Mouse (Mus musculus) heart, postnatal 36 days (tissue): Measurements from ENCODE around the gene Zbtb16. TPM values are rescaled to one million over a fixed set of nuclear protein-coding genes. Genes with fewer than 3 reads are reported as not detected.

Experiments
- DNase-seq, 2 experiments: peaks; one replicate each; pipeline ENCODE4 v3.0.0; 2021 to 2022
- intact Hi-C: fragments of 180-260 bp; cut with DNase I; formaldehyde crosslinking; loops from one replicate; pipeline ENCODE4 v1.15.1; 2025
- total RNA-seq, 2 experiments: library from RNA; stranded (reverse); gene quantifications; 2 replicates each; pipeline ENCODE4 v1.2.3; 2021

Zbtb16 gene
- total RNA-seq, 2 experiments from 2014 or later = 118 to 222 TPM

DNA sequence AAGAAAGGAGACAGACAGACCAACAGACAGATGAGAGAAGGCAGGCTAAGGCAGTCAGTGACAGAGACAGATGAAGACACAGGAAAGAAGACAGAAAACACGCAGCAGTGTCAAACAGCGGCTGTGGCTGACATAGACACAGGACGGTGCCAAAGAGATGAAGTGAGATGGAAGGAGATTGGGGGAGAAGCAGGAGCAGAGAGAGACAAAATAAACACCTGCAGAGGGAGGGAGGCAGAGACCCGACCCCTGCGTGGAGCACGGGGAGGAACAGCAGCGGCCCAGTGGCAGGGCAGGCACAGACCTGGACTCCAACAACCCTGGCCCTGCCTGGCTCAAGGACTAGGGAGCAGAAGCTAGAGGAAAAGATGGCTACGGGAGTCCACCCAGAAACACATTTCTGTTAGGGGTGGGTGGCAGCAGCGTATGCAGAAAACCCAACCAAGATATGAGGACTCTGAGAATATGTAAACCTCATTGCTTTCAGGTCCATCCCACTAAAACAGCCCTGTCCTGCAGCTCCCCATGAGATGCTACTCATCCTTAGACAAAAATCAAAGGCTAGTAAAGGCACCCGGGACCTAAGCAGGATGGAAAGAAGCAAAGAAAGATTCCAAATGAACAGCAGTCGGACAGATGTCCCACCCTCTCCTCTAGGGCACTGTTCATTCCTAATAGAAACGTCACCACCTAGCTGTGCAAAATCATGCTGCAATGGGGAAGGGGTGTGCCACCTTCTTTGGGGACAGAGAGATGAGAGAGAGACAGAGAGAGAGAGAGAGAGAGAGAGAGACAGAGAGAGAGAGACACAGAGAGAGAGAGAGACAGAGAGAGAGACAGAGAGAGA is 100.3 kb downstream of the Zbtb16 start:
- DNase-seq = peak in 1 of 2 experiments; percentile 39
- intact Hi-C loops = loop anchor here (2.0 kb wide), 1 partner anchor 25 kb away; no protein-coding TSS in a partner anchor

DNA sequence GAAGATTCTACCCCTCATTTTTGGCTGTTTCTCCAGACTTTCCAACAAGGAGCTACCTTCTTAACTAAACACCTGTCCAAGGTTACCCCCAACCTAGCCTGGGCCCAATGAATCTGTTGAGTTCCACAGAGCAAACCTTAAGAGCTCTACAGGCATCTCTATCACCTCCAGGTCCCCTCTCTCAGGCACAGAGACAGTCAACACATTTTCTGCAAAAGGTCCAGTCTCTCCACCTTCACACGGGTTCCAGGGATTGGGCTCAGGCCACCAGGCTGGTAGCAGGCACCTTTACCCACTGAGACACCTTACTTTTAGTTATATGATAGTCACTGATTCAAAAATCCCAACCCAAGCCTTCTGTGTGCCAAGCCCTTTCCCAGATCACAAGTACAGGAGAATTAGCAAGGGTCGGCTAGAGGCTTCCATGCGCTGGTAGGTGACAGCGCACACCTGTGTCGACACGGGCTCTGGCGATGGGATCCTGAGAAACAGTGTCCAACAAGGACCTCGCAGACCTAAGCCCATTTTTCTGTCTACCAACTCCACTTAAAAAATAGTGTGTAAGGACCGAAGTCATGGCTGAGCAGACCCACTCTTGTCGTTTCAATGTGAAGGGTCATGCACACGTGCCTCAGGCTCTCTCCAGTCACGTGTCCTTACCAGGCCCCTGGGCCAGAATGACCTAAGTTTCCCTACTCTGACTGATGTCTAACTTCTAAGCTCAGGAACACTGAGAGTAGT is 101.1 kb downstream of the Zbtb16 start:
- intact Hi-C loops = no loop called here
- no peak for DNase-seq

DNA sequence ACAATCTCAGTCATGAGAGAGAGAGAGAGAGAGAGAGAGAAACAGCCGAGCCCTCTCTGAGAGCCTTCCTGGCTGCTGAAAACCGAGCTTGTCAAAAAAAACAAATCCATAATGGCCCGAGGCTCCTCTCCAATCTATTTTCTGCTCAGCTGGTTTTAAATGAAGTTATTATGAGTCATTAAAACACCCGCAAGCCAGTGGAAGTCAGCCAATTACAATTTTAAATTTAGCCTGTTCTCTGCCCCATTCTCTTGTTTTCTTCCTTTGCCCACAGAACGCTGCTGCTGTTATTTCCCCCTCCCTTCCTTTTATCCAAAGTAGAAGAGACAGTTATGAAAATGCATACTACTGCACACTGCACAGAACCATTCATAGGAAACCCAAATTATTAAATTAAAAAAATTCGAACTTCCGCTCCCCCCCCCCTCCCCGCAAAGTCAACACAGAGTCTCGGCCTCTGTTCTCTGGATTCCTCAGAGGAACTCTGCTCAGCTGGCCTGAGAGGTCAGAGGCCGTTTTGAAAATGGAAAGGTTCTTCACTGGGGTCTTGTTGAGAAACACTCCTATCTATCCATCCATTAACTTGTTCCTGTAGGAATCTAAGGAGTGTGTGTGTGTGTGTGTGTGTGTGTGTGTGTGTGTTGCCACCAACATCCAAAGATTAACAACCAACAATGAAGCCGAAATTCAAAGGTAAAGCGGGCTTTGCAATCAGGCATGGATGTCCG is 102.0 kb downstream of the Zbtb16 start:
- DNase-seq = no peak
- intact Hi-C loops = no loop called here

DNA sequence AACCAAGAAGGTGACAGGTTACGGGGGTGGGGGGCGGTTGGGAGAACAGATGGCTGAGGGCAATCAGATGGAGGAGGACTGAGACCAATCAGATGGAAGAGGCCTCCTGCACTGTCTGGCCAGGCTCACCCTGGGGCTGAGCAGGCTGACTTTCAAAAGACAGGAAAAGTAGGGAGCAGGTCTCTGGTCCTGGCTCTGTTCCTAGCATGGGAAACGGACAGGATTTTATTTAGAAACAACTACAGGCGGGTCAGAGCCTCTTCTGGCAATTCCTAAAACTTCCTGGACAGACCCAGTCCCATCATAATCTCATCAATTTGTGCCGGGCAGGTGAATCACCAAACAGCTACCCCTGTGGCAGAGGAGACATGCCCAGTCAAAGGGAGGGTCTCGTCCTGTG is 102.9 kb downstream of the Zbtb16 start:
- peak in 1 of 2 experiments; percentile 63 for DNase-seq
- intact Hi-C loops = no loop called here

DNA sequence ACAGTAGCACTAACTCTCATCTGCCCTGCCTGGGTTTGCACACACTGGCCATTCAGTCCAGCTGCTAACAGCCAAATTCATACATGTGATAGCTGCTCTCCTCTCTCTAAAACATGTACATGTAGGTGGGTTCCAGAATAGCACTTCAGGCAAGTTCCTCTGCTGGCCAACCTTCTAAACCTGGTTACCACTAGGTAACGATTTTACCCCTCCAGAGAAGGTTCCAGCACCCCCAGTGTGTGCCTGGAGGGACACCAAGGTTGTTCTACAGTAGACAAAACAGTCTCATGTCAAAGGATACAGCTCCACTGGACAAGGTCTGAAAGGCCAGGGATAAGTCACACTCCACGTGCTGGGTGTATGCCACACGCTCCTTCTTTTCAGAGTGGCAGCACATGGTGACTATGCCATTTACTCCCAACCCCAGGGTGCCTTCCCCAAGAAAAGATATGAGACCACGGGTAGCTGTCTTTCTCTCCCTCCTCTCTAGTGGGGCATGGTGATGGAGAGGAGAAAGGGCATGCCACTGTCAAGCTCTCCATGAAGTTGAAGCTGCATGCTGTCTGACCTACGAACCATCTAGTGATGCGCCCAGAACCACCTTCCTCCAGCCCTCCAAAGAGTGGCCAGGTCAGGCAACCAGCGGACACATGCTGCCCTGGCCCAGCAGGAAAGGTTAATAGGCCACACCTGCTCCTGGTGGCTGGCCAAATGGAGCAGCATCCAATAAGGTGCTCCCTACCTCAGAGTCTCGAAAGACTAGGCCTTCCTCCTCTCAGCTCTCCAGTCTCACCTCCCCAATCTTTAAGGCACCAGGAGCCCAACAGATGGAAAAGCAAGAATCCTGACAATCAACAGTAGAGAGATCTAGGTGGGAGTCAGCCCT is 104.1 kb downstream of the Zbtb16 start:
- no peak for DNase-seq
- intact Hi-C loops = no loop called here

DNA sequence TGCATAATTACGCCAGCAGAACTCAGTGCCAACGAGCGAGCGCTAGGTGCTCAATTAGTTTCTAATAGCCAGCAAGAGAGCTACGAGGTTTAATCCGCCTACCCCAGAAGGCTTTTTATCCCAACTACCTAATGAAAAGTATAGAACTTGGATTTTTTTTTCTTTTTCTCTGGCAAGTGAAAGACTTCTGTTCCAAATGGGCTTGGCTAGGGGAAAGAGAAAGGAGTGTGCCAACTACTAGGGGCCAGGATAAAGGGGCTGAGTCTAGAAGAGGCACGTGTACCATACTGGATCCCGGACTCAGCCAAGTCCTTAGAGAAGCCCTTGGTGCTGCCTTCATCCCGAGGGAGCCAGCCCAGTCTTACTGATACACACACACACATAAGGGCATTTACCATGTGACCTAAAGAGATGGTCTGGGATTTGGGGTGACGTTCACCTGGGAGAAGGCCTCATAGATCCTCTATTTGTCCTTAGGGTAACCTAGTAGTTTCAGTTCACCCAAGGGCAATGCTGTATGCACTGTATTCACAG is 105.5 kb downstream of the Zbtb16 start:
- no peak for DNase-seq
- intact Hi-C loops = no loop called here

DNA sequence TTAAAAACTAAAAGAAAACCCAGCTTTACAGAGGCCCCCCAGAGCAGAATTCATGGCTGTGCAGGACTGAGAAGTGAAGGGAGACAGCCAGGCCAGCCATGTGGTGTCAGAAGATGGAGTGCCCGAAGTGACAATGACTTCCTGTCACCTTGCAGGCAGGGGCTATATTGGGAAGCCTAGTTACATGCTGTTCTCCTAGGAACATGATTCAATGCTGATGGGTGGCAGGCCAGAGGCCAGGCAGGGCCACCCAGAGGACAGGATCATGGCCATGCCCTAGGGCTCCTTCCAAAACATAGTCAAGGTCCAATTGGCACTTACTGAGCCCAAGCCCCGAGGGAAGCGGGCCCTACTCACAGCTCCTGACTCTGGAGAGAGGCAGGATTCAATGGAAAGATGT is 106.6 kb downstream of the Zbtb16 start:
- DNase-seq = peak in 1 of 2 experiments; percentile 70
- intact Hi-C loops = no loop called here

DNA sequence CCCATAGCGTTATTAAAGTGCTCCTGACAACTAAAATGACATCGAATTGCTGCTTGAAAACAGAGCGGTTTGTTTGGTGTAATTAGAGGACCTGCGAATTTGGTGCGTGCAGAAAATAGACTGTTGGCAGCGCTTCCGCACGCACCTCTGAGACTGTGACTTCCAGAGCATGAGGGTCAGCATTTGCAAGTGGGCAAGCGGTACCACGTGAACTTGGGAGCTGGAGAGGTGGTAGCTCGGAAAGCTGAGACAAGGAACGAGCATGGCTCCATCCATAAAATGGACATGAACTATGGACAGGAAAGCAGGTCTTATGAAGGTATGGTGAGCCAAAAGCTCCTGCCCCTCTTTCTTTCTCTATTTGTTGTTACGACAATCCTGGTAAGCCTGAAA is 107.3 kb downstream of the Zbtb16 start:
- intact Hi-C loops = no loop called here
- no peak for DNase-seq

DNA sequence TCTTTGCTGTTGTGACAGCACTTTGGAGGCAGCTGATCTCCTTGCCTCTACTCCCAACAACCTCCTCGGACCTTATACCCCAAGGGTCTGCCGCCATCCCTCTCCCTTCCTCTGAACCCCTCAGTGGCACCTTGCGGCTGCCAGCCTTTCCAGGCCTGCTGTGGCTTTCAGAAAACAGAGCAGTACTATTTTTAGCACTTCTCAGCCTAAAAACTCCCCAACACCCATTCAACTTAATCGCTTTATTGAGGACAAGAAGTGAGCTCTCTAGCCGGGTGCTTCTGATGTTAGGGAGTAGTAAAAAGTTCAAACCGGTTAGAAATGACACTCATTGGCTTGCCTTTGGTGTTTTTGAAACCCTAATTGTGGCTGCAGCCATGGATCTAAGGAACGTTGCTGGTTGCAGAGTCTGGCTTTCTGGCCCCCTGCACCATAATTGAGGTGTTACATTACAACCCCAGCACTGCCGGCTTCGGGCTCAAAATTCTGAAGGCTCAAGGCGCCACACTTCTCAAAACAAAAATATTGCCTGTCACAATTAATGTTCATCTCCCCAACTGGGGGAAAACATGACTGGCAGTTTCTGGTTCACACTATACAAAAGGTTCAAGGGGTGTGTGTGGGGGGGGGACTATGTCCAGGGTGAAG is 107.8 kb downstream of the Zbtb16 start:
- intact Hi-C loops = no loop called here
- no peak for DNase-seq

DNA sequence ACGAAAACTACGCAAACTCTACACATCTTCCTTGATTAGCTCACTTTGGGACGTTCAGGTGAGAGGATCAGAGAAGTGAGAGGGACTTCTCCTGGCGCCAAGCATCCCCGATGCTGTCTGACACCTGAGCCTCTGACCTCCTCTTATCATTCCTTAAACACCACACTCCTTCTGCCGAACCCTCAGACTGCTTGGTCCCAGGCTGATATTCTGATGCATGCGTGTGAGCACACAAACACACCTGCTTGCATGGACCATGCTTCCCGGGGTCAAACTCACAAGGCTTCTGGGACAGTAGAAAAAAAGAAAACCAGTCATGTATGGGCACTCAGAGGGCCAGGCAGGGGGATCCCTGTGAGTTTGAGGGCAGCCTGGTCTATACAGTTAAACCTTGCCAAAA is 109.7 kb downstream of the Zbtb16 start:
- intact Hi-C loops = no loop called here
- DNase-seq = no peak

DNA sequence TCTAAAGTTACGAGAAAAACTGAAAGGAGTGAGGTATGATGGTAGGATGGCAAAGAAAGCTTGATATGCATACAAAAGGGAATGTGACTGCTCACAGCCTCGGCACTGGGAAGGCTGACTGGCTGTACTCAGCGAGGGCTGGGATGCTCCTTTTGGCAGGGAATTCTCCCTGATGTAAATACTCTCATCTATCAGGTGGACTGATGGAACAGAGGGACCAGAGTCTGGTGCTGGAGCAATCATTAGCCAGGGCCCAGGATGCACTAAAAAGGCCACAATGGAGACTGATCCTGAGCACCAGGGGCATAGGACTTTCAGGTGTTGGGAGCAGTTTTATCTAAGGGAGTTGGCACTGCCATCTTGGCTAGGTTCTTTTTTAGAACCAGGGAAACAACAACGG is 110.1 kb downstream of the Zbtb16 start:
- intact Hi-C loops = no loop called here
- DNase-seq = no peak

DNA sequence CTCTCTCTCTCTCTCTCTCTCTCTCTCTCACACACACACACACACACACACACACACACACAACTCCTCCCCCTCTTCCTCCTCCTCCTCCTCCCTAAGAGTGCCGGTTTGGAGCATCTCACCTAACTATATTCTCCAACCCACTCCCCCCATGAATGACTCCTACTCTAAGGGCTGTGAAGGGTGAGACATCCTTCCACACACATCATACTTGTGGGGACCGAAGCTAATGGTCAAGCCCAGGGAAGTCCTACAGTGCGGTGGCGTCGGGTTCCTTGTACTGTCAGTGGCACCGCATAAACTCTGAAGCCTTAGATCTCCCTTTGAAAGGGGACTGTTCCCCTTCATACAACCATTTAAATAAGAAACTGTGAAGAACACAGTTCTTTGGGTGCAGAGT is 110.9 kb downstream of the Zbtb16 start:
- DNase-seq = no peak
- intact Hi-C loops = no loop called here

DNA sequence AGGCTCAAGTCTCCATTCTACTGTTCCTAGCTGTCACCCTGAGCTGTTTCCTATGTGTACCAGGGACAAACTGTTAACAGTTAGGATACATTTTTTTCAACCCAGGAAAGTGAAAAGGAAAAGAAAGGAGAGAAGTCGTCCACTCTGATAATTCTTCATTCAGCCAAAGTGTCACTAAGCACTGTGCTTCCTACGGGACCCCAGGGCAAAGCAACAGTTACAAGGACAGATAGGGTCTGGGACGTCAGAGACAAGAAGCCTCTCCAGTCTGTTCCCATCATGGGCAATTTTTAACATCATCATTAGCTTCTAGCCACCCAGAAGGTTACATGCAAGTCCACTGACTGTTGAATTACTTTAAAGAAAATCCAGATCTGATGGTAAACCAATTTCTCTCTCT is 111.3 kb downstream of the Zbtb16 start:
- peak in 1 of 2 experiments; percentile 43 for DNase-seq
- intact Hi-C loops = no loop called here

DNA sequence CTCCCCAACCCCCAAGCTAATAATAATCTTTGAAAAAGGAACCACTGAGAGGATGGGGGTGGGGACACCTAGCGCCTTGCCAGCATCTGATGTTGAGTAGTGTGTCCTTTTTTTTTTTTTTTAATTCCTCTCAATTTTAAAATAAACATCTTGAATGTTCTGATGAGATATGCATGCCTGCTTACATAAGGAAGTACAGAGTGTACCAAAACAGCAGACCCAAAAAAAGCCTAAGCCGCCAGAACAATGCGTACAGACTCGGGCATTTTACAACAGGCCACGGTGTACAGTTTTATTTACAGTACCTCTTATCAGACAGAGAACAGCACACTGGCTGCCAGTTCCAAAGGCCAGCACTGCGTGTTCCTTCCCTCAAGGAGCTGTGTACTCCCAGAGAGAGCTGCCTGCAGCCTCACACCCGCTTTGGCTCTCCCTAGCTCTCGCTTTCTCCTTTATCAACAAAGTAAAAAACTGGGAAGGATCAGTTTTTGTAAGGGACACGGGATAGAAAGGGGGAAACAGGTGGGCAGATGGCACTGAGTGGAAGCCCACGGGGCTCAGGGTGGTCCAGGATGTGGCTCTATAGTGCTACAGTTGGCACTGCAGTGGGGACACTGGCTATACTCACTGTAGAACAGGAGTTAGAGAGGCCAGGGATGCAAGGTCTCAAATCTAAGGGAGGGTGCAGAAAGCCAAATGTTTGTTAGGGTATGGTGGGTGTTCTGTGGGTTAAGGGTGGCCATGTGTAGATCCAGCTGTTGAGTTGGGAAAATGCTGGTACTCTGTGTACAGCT is 112.3 kb downstream of the Zbtb16 start:
- intact Hi-C loops = loop anchor here (1.0 to 2.0 kb wide), 5 partner anchors 14 to 113 kb away; partner anchors contain the start of gene Zbtb16
- DNase-seq = peak; percentile 81 to 85

DNA sequence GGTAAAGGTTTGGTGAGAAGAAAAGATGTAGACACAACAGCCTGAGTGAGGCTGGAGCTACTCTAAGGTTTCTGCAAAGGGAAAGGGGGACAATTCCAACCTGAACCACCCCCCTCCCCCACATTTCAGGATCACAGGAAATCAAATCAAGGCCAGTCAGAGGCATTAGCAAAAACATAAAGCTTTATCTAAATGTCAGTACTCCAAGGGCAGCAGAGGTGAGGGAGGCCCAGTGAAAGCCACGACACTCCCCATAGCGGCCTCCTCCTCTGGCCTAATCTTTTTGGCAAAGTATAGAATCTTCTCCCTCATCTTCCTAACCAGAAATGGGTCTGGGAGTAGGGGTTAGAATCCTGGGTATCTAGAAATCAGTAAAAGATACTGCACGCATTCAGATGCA is 113.0 kb downstream of the Zbtb16 start:
- DNase-seq = no peak

DNA sequence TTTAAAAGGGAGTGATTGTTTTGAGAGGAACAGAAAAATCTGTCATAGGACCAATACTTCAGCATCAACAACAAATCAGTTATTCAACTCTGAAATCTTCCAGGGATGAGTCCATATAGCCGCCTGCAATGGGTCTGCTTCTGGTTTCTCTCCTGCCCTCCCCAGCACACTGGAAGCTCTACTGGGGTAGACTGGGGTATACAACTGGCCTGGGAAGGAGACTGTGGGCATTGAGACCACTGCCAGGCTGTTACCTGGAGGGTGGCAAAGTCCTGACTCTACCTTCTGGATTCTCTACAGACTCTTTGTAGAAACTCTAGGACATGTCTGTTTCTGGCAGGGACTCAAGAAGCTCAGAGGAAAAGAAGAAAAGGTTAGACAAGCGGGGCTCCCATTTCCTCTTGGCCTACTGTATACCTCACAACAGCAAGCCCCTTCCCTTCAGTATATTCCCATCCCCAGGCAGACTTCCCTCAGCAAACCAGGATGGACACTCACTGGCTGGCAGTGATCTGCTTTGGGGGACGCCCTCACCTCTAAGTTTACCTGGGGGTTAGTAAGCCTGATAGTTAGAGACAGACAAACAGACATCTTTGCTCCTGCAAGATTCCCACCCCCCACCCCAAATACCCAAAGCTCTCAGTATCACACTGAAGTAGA is 113.6 kb downstream of the Zbtb16 start:
- peak in 1 of 2 experiments; percentile 45 for DNase-seq
- intact Hi-C loops = loop anchor here (2.0 kb wide), 1 partner anchor 48 kb away; no protein-coding TSS in a partner anchor

More for the DNA sequence above, 113.0 kb downstream of the Zbtb16 start:
- intact Hi-C loops = loop anchor here (1.0 to 2.0 kb wide), 5 partner anchors 14 to 113 kb away; partner anchors contain the start of gene Zbtb16

DNA sequence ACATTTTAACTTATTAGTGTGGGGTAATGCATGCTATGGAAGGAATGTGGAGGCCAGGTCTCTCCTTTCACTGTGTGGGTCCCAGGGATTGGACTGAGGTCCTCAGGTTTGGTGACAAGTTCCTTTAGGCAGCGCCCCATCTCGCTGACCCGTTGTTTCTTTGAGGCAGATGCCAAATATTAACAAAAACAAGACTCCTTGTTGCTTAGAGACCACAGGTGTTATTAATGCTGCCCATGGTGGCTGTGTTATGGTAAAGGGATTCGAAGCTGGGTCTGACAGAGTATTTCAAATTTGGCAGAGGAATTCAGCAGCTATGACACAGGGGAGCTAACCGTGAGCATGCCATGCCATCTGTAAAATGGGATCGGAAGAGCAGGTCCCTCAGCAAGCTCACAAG is 114.4 kb downstream of the Zbtb16 start:
- intact Hi-C loops = loop anchor here (2.0 kb wide), 1 partner anchor 47 kb away; no protein-coding TSS in a partner anchor
- peak in 1 of 2 experiments; percentile 16 for DNase-seq

DNA sequence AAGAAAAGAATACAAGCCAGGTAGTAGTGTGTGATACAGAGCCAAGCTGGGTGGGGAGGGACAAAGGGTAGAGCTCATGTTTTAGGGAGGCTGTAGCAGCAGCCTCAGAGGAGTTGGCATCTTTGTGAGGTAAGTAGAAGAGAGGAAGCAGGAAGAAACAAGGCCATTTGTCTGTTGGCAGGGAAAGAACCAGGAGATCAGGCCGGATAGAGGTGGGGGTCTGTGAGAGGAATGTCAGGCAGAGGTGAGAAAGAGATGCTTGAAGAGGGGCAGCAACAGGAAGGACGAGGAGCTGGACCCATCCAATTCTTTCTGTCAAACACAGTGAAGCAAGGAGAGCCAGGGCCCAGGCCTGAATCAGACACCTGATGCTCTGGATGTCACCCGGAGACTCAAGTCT is 114.8 kb downstream of the Zbtb16 start:
- peak in 1 of 2 experiments; percentile 27 for DNase-seq
- intact Hi-C loops = no loop called here
